Mouse (Mus musculus): ENCODE data around the gene Auts2.

Gene Auts2

DNA sequence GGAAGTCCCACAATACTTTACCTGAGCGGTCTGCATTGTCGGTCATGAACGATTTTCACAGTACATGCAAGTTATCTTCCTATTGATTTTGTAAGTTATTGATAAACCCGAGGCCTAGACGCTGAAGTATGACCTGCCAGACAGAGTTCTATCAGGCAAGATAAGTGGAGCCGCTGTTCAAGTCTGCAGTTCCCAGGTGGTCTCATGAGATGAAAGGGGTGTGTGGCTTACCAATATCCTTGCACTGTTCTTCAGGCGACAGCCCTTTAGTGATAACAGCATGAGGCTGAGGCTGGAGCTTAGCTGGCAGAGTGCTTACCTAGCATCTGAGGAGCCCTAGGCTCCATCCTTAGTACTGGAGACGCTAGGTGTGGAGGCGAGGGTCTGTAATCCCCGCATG is 949.9 kb downstream of the Auts2 start:
- no peak for DNase-seq

DNA sequence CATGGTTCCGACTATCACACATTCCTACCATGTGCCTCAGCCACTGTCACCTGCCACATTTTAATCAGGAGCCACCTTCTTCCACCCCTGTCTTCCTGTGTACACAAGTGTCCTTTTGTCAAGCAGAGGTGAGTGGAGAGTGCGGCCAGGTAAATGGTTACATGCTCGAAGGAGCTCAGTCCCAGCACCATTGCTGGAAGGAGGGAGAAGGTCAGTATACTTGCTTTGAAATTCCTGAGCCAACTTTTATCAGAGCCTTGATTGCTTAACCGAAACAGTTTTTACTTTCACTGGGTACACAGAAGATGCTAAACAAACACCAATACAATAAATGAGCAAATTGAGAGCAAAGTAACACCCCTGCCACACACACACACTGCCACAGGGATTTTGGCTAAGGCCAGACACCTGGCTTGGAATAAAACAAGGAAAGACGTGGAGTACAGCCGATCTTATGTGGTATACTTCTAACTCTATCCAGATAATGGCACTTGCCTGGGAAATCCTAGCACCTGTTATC is 953.1 kb downstream of the Auts2 start:
- DNase-seq, result no peak

DNA sequence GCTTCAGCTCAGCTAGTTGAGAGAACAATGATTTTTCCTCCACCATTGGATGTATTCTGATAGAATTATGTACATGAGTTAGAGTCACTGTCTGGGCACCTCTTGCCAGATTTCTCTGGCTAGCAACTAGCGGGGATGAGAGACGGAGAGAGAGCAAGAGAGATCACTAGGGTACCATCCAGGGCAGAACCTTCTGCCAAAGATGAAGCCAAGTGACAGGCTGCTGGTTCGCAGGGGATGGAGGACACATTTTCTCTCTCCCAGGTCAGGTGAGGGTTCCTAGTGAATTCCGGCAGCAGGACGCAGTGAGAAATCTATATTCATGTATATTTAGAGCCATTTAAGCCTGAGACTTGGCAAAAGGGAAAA is 956.8 kb downstream of the Auts2 start:
- peak; percentile 37 to 49 for DNase-seq

DNA sequence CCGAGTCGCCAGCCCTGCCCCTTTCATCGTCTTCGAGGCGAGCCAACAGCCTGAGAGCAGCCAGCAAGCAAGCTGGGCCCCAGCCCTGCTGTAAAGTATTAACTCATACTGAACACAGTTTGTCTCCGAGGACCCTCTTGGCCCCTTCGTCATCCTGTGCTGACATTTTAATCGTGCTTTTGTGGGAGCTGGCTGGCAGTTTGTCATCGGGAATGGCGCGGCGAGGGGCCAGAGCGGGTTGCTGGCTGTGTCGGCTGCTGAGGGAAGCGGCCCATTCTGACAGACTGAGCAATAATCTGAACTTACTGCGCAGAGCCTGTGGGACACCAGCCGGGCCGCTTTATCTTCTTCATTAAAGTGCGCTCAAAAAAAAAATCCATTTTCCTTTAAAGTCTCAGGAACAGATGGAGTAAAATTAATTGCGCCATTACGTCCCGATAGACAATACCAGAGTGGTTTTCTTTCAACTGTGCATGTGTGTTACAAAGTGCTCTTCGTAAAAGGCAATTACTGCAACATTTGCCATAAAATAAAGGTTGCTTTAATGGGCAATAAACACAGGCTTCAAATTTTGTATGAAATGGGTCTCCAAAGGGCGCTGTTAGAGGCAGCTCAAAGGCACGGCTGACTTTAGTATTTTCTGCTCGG is 957.3 kb downstream of the Auts2 start:
- DNase-seq, result peak; percentile 40 to 41

DNA sequence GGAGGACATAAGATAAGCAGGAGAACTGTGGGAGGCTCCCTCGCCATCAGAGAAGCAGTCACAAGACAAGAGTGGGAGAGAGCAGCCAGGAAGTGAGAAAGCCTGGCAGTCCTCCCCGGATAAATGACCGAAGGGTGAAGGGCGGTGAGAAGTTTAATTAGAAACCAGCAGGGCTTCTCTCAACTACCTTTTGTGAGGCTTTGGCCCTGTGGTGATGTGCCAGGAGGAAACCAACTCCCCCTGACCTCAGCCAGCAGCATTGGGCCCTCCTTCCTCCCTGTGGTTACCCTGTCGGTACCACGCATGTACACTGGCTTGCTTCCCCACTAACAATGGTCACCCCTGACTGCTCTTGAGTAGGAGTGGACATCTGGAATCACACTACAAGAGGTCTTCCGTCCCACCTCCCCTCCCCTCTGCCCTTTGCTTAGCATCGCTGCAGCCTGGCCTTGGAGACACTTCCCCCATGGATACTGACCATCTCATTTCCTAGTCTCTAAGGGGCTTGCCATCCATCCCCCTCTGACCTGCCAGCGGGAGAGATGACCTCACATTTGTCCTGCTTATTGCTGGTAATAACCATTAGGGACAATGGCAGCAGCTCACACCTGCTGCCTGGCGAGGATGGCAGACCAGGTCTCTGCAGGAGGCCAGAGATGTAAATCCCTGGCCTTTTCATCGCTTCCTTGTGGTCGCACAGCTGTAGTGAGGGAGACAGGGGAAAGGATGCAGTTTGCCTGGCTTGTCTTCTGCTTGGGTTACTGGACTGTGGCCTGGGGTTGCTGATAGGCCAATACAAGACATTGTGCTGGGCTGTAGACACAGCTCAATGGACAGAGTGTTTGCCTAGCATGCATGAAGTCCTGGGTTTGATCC is 958.6 kb downstream of the Auts2 start:
- no peak for DNase-seq

DNA sequence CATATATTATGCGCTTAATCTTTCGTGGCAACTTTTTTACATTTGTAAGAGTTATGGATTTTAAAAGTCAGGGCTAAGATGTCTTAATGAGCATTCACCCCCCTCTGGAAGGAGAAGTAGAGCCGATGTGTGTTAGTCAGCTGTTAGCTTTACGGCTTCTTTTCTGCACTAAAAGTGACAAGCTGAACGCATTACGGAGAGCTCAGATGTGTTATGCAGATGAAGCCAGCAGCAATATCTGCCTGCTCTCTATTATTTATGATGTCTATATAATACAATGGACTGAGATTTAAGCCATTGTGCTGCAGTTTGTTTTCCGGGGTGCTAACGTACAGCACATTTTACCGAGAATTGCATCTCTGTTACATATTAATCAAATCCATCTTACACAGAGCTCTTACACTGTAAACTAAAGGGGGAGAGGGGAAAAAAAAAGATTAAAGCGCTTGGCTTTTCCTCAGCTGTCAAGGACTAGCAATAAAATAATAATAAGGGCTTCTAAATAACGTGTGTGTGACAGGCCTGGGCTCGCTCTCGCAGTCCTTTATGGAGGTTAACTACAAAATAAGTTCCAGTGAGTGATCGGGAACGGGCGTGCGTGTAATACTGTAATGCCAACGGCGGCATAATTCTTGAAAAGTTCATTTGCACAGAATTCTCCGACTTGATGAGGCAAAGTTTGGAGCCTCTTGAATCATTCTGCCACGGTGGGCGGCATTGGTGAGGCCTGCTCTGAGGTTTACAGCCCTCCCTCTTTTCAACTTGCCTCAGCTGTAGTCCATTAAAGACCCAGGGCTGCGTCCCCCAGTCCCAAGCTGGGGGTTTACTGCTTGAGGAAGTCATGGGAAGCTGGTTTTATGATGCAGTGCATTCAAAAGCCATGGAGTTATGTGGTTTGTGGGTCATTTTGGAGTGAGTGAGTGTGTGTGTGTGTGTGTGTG is 961.8 kb downstream of the Auts2 start:
- DNase-seq, result no peak

DNA sequence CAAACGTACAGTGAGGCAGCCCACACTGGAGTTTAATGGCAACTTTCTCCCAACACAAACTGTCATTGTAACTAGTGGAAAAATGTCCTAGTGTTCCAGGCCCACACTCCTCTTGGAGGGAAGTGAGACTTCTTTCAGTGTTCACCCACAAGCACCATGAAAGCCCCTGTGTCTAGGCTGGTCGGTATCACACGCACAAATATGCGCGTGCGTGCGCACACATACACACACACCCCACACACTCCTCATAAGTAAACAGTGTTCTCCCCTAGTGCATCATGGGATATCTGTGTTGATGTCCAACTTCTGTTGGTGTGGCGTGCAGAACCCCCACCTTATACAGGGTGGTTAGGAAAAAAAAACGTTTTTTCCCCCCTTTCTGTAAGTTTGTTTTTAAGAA is 964.4 kb downstream of the Auts2 start:
- no peak for DNase-seq

DNA sequence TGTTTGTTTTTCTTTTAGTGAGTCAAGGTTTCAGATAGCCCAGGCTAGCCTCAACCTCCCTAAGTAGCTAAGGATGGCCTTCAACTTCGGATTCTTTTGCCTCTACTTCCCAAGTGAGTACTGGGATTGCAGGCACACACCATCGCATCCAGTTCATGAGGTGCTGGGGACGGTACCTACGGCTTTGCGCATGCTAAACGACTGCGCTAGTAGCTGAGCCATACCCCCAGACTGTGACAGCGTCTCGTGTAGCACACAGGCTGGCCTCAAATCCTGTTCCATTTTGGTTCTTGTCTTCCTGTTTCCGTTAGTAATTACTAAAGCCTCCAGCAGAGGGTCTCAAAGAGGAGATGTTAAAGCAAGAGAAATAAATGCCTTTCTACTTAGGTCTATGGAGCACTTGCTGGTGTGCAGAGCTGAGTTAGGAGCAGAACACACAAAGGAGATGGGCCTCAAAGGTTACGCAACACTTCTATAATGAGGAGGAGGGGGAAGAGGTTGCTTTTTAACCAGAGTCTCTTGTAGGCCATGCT is 967.3 kb downstream of the Auts2 start:
- no peak for DNase-seq

DNA sequence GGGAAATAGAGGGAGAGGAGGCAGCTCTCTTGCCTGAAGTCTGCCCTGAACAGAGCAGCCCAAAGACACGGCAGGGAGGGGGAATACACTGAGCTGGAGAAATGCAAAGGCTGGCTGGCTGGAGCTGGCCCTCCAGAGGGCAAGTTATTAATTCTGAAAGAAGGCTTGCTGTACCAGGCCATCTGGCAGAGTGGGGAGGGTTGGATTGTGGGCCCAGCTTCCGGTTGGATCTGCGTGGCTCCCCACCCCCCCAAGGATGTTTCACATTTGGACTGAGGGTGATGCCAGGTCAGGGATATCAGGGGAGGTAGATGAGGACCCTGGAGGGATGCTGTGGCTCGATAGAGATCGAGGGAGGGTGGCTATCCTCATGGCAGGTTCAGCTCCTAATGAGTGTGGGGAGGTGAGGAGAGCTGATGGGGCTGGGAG is 968.0 kb downstream of the Auts2 start:
- peak in 1 of 2 experiments; percentile 40 for DNase-seq

DNA sequence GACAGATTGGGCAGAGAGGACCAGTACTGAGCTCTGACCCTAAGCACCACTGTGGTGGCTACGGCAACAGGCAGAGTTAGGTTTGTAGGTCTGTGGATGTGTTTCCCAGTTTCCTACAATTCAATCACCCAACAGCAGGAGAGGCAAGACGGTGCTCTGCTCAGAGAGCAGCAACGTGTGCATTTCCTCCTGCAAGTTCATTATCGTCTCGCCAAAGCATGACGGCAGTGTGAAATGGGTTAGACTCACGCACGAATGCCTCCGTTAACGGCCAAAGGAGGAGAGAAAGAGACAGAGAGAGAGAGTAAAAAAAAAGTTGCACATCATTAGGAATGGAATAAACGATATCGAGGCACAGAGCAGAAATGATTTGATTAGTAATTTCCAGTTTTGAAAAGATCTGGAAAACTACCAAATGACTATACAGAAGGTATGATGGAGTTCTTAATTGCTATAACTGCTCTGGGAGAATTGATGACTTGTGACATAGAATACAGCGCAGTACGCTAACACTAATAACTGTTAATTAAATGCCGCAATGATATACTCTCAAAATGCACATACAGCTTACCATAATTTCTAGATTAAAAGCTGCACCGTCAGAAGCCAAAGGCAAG is 968.6 kb downstream of the Auts2 start:
- no peak for DNase-seq

DNA sequence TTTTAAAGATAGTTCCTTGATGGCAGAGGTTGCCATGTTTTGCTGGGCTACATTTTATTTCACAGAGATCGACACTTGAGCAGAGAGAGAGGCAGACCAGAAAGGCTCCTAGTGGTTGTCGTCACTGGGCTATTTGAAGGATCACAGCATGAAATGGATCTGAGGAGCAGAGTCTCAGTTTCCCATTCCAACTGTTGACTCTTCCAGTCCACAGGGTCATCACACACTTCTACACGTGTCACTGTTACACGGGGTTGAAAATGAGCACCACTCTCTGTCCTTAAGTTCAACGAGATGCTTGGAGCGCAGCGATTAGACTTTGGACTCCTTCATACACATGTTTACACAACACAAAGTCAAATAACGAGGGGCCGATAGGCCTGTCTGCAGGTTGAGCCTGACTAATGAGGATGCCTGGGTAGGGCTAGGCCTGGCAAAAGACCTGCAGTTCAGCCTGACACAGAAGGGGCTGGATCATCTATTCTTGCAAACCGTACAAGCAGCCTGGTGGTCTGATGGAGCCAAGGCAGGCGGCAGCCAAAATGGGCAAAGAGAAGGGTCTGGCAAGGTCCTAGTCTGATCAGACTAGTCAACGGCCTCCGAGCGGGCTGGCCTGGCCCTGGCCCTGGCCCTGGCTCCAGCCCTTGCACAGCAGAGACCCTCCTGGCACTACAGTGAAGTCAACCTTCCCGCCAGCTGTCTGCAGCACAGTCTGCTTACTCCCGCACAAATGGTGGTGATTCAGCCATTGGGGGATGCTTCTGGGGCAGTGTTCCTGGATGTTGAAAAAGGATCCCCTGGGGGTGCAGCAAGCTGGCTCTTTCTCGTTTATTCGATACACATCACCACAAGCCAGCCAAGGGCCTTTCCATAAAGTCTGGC is 969.6 kb downstream of the Auts2 start:
- DNase-seq, result no peak

DNA sequence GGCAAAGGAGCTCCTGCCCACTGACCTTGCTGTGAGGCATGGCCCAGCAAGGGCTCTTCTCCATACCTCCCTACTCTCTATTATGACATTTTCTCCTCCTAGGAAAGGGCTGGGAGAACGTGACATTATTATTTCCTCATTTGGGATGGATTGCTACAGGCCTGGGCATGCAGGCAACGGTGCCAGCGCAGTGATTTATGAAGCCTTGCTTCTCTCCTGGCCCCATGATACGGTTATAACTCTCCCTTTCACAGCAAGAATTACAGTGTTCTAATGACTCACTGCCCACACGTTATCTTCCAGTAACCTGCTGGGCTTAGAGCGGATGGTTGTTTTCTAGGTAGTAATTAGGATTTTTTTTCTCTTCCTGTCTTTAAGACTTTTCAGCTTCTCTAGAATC is 977.1 kb downstream of the Auts2 start:
- peak in 1 of 2 experiments; percentile 12 for DNase-seq

DNA sequence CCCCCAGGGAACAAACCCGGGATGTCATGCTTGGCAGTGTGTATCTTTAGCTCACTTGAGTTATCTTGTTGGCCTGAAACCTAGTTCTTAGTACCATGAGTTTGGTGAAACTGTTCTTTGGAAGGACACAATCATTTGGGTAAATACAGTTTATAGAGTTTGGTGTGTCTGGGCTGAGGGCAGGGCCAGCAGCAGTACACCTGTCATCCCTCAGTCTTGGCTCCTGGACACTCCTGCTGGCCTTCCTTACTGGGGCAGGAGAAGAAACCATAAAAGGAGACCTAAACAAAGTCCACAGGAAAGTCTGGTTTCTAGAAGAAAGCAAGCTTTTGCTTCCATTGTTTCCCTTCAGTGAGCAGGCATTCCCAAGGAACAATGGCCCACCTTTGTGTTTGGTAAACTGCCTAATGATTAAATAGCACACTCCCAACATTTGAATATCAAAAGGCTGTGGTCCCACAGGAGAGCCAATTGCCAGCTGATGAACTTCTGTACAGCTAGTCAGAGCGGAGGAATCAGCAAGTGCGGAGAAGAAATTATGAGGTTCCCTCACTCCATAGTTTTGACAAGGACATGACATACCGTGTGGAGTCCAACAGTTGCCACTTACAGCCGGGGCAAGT is 979.4 kb downstream of the Auts2 start:
- DNase-seq, result no peak

DNA sequence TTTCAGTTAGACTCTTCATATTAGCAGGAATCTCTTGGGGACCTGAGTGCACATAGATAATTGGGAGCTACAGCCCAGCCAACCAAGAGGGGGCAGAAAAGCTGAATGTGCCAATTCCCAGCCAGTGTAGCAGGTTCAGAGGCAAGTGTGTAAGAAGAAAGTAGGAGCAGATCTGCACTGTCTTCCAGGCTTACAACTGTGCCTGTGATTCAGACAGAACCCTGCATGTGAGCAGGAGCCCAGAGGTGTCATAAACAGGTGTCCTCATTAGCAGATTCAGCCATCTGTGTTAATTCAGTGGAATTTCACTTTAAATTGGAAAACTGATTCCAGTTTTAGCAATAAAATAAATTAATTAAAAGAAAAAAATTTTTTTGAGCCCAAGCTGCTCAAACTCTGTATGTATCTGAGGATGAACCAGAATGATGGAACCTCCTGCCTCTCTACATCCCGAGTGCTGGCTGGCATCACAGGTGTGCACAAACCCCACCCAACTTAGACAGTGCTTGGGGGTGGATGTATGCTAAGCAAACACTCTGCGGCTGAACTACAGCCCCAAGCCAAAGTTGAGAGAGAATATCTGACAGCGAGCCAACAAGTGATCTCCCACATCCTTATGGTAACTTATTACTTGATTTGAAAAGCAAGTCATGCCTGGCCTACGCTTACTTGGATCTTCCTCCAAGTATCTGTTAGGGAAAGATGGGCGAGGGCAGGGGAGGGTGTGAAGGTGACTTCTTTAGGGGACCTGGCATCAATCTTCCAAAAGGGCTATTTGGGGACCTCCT is 982.2 kb downstream of the Auts2 start:
- no peak for DNase-seq

DNA sequence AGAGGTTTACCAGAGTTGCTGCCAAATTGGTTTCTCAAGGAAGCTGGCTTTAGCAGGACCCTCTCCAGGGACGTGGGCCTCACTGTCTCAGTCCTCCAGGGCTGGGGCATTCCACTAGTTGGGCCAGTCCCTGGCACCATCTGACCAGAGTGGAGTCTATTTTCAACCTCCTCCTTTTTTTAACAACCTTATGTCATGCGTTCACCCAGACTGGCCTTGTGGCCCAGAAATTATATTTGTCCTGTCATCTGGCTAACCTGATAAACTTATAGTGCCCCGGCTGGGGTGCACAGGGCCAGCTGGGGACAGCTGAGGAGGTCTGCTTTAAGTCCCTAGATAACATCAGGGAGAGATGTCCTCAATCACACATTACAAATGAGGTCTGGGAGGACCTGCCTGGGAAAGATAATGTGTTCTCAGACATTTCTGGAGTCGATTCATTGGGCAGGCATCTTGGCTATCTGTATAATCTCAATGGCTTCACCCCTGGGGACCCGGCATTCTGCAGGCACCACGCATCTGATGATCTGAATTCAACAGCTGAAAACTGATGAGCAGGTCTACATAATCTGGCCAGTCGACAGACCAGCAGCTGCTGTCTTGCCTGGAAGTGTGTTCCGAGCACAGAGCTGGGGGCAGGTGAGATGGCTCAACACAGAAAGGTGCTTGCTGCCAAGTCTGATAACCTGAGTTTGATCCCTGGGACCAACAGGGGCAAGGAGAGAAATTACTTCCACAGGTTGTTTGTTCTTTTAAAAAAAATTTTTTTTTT is 984.6 kb downstream of the Auts2 start:
- peak in 1 of 2 experiments; percentile 22 for DNase-seq

DNA sequence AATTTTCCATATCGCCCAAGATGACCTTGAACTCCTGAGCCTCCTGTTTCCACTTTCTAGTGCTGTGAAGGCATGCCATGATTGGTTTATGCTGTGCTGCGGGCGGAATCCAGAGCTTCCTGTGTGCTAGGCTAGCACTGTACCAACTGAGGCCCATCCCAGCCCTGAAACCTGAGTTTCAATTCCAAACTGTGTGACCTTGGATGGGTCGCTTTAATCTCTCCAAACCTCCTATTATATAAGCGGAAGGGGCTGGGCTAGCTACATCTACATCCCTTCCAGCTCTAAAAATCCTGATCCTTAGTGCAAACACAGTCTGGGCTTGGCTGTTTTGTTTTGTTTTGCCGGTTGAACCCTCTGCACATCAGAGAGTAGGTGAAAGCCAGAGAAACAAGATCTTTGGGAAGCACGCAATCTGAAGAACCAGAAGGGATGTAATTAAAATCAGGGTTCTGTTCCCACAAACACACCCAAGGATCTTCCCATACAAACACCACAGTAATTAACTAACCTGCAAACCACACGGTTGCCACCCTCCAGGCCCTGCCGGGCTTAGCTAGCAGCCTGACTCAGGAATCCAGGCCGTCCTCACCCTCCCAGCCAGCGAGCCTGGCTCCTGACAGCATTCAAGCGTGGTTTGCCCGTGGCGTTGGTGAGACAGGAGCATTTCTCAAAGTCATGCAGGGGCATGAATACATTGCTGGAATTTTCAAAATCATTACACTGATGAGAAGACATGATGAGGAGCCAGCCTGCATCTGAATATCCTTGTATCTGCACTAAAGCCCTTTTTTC is 985.4 kb downstream of the Auts2 start:
- peak; percentile 25 to 48 for DNase-seq

DNA sequence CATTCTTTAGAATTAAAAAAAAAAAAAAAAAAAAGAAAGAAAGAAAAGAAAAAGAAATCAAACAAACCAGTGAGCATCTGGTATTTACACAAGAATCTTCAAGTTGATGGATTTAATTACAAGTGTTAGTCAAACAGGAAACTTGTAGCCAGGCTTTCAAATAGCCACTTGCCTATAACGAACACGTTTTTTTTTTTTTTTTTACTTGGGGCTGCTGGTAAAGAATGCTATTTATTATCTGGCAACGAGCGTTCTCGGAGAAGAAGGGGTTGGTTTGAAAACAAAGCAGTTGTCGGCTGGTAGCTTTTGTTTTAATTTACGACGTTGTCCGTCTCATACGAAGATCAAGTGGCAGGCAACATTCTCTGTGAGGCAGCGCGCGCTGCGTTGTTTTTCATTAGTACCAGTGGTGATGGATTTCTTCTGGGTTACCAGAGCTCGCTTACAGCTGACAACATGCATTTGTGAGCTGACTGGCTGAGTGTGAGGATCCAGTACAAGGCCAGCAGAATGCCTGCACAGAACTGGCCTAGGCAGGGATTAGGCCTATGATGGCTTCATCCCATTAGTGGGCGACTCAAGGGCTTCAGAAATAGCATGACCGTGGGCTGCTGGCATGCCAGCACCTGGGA is 994.1 kb downstream of the Auts2 start:
- DNase-seq, result no peak

DNA sequence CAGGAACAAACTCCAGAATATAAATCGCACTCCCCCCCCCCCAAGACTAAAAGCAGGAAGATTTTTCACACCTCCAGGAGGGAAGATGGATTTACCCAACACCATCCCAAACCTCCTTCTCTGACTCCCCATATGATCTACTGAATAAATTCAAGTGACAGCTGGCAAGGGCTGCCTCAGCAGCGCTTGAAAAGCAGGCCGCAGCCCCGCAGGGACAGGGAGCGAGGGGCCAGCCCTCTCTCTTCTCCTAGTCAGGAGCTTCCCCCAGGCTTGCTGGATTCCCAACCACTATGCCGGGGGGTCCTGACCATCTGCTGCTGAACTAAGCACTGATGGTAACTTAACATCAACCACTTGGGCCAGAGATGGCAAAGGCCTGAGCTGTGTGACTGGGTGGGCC is 995.2 kb downstream of the Auts2 start:
- peak in 1 of 2 experiments; percentile 21 for DNase-seq
